Mouse (Mus musculus): ENCODE data around the gene Hist2h4.
"Not testable (repeated sequence)": the region's sequence is repeated elsewhere in the genome, so short reads cannot be mapped to it uniquely, and the experiment has no call there.

Gene Hist2h4

GRCm38 (mm10) chr3:96262979-96263550 lies at the start of gene Hist2h4:
Hist2h4 (minus strand) TSS chr3:96263311.
- DNase-seq (ENCODE audit: extremely low read depth, low read depth, low spot score) = no peak

- no peak for DNase-seq (ENCODE audit: extremely low read depth, low read depth, low spot score)
Observed at GRCm38 (mm10) chr3:96312341-96313098, 49.4 kb upstream of the Hist2h4 start.

GRCm38 (mm10) chr3:96309441-96309840 lies 46.3 kb upstream of the Hist2h4 start:
- DNase-seq (ENCODE audit: extremely low read depth, low read depth, low spot score) = no peak

GRCm38 (mm10) chr3:96306506-96306905 lies 43.4 kb upstream of the Hist2h4 start:
- DNase-seq (ENCODE audit: extremely low read depth, low read depth, low spot score) = no peak

GRCm38 (mm10) chr3:96302076-96302475 lies 39.0 kb upstream of the Hist2h4 start:
- DNase-seq (ENCODE audit: extremely low read depth, low read depth, low spot score) = no peak

- DNase-seq (ENCODE audit: extremely low read depth, low read depth, low spot score) = no peak
Observed at GRCm38 (mm10) chr3:96300706-96301529, 37.8 kb upstream of the Hist2h4 start.

GRCm38 (mm10) chr3:96299562-96299961 lies 36.5 kb upstream of the Hist2h4 start:
- no peak for DNase-seq (ENCODE audit: extremely low read depth, low read depth, low spot score)

- DNase-seq (ENCODE audit: extremely low read depth, low read depth, low spot score) = no peak
Observed at GRCm38 (mm10) chr3:96298360-96298759, 35.2 kb upstream of the Hist2h4 start.

- no peak for DNase-seq (ENCODE audit: extremely low read depth, low read depth, low spot score)
Observed at GRCm38 (mm10) chr3:96293787-96294186, 30.7 kb upstream of the Hist2h4 start, which contains the start of gene Fcgr1. Fcgr1 (minus strand) TSS chr3:96293969.

- no peak for DNase-seq (ENCODE audit: extremely low read depth, low read depth, low spot score)
Observed at GRCm38 (mm10) chr3:96293368-96293767, 30.3 kb upstream of the Hist2h4 start.

GRCm38 (mm10) chr3:96292641-96293040 lies 29.5 kb upstream of the Hist2h4 start:
- DNase-seq (ENCODE audit: extremely low read depth, low read depth, low spot score) = no peak

GRCm38 (mm10) chr3:96290727-96291126 lies 27.6 kb upstream of the Hist2h4 start:
- DNase-seq (ENCODE audit: extremely low read depth, low read depth, low spot score) = not testable (repeated sequence)

- DNase-seq (ENCODE audit: extremely low read depth, low read depth, low spot score) = no peak
Observed at GRCm38 (mm10) chr3:96289201-96289600, 26.1 kb upstream of the Hist2h4 start.

- DNase-seq (ENCODE audit: extremely low read depth, low read depth, low spot score) = not testable (repeated sequence)
Observed at GRCm38 (mm10) chr3:96287334-96287733, 24.2 kb upstream of the Hist2h4 start.

GRCm38 (mm10) chr3:96284457-96284856 lies 21.3 kb upstream of the Hist2h4 start:
- DNase-seq (ENCODE audit: extremely low read depth, low read depth, low spot score) = no peak

GRCm38 (mm10) chr3:96280660-96281059 lies 17.5 kb upstream of the Hist2h4 start:
- DNase-seq (ENCODE audit: extremely low read depth, low read depth, low spot score) = no peak

- DNase-seq (ENCODE audit: extremely low read depth, low read depth, low spot score) = no peak
Observed at GRCm38 (mm10) chr3:96277800-96278624, 14.9 kb upstream of the Hist2h4 start.

- DNase-seq (ENCODE audit: extremely low read depth, low read depth, low spot score) = no peak
Observed at GRCm38 (mm10) chr3:96277428-96277799, 14.3 kb upstream of the Hist2h4 start.

GRCm38 (mm10) chr3:96273591-96274465 lies 10.7 kb upstream of the Hist2h4 start:
- no peak for DNase-seq (ENCODE audit: extremely low read depth, low read depth, low spot score)

Data from fat pad, adult 2 months (tissue).